Mouse (Mus musculus) bone marrow macrophage, adult 2 months (primary cell): ENCODE measurements around the gene Cox8c. TPM values are rescaled to one million over a fixed set of nuclear protein-coding genes. Genes with fewer than 3 reads are reported as not detected.
A peak's percentile ranks its signal among the peaks of the same experiment; 100 is the strongest.

ENCODE experiments used
- H3K27ac ChIP-seq: 2 replicates; pipeline ENCODE4 v1.5.1; 2012; ENCODE audit warnings: low read depth, low read length; ENCODE audit not compliant: insufficient read depth
- H3K4me1 ChIP-seq: 2 replicates; pipeline ENCODE4 v1.6.1; 2012; ENCODE audit warnings: low read length; ENCODE audit not compliant: control insufficient read depth, insufficient read depth
- H3K4me3 ChIP-seq: 2 replicates; pipeline ENCODE4 v1.5.1; 2012; ENCODE audit warnings: mild to moderate bottlenecking, low read length, moderate library complexity; ENCODE audit not compliant: insufficient read depth
- CTCF ChIP-seq: IDR thresholded peaks from 2 replicates; pipeline ENCODE4 v1.5.1; 2012; ENCODE audit warnings: low read depth, mild to moderate bottlenecking, low read length, moderate library complexity
- POLR2A ChIP-seq: IDR thresholded peaks from 2 replicates; pipeline ENCODE4 v1.6.1; 2012; ENCODE audit warnings: mild to moderate bottlenecking, low read depth, low read length, borderline replicate concordance
- polyA plus RNA-seq: library from polyadenylated mRNA; stranded (reverse); fragments of >200 nt; gene quantifications from 2 replicates; pipeline ENCODE4 v1.2.4, GENCODE M21; 2012; ENCODE audit not compliant: missing spikeins, insufficient read depth, insufficient read length

Cox8c gene
- polyA plus RNA-seq: not detected in 2 replicates

DNA sequence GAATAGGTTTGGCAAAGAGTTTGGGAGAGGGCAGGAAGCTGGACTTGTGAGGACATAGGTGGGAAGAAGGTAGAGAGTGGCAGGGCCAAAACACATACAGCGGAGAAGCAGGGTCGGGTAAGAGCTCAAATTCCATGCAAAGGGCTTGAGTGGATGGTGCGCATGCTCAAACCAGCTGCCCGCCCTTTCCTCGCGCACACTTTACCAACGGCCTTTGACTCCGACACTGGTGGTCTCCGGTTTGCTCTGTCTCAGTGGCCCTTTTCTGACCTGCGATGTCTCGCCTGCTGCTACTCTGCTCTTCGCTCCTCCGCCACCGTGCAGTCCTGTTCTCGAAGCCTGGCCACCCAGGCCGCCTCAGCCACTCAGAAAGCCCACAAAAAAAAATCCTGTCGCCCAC, at the start of gene Cox8c:
TSS of gene Cox8c (plus strand) at position 226 of the 400 bp plus-strand sequence.
- TF ChIP-seq CTCF (no peak), POLR2A (no peak)
- H3K4me1 ChIP-seq: peaks cover 2% of the 10 kb centered on the region; the same call in 1 of the 2 replicates
- H3K4me3 ChIP-seq: no peak within 1 kb of the TSS
- H3K27ac ChIP-seq: no peak within 1 kb of the TSS

DNA sequence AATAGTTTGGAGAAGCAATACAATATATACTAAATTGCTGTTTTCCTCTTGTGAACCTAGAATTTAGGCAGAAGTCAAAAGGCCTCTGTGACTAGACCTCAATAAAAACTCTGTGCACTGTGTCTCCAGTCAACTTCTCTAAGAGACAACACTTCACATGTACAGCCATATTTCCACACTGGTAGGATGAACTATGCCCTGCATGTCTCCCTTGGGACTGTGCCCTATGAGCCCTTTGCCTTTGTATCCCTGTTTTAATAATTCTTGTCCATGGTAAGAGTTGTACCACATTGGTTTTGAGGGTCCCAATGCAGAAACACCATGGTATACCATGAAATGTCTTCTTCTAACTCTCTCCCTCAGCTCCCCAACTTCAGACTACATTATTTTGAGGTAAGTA, 38.3 kb upstream of the Cox8c start:
- no peak overlapping the region for H3K27ac ChIP-seq
- no peaks in the 10 kb centered on the region for H3K4me1 ChIP-seq
- no peak overlapping the region for H3K4me3 ChIP-seq
- TF ChIP-seq POLR2A (no peak), CTCF (no peak)

DNA sequence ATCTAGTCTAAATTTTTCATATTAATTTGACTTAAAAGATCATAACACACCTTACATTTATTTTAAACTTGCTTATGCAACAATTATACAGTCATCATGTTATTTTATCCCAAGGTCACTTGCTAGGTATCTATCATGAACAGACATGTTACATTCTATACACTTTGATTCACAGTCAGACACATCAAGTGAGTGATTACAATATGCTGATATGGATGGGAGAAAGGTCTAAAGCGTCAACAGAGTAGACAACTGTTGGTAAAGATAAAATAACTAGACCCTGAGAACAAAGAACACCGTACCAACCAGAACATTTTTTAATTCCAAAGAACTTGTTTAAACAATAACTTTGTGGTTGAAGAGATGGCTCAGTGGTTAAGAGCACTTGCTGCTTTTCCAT, 29.3 kb upstream of the Cox8c start:
- Histone ChIP-seq H3K4me1 (no peaks in the 10 kb centered on the region), H3K4me3 (no peak overlapping the region), H3K27ac (no peak overlapping the region)
- TF ChIP-seq POLR2A (no peak), CTCF (no peak)

DNA sequence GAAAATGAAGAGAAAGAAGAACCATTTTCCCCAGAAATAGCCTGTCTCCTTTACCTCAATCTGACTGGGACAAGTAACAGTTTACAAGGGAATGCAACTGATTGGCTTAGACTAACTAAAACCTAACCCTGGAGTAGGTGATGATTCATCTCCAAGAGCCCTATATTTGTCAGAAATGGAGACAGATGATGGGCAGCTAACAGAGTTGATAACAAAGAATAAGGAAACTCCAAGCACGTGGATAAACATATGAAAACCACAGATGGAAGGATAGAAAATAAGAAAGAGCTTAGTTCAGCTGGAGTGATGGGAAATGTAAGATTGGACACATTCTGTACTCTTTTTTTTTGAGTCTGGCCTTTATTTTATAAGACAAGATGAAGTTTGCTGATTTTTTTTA, 28.6 kb upstream of the Cox8c start:
- Histone ChIP-seq H3K27ac (no peak overlapping the region), H3K4me3 (no peak overlapping the region), H3K4me1 (no peaks in the 10 kb centered on the region)
- TF ChIP-seq CTCF: no peak
- TF ChIP-seq POLR2A: no peak

DNA sequence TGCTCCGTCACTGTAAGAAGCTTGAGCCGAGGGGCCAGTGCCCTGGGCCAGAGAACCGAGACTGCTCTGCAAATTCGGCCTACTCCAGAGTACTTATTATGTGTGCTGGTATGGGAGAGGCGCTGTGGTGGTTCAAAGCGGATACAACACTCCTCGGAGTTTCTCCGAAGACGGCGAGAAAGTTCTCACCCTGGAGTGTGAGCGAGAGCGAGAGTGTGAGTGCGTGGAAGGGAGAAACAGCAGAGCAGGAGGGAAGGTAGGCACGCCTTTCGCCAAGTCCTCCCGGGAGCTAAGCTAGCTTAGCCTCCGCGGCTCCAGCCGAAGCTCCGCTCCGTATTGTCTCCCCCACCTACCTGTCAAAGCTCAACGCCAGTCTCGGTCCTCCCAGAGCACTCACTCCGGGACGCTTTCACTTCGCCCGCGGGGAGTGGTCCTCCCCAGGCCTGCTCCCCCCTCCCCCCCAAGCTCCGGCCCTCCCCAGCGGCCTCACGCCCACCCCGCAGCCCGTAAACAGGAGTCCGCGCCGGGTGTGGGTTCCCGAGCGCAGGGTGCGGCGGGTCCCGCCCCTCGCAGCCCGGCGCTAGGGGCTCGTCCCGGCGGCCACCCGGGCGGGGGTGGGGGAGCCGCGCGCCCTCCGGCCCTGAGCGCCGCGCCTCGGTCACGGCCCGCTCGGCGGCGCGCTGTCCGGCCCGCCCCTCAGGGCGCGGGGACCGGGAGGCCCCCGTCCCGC, 21.6 kb upstream of the Cox8c start:
- 0 out of 2 replicates have a peak overlapping the region, but pooled peaks have one; percentile 1 for H3K27ac ChIP-seq

DNA sequence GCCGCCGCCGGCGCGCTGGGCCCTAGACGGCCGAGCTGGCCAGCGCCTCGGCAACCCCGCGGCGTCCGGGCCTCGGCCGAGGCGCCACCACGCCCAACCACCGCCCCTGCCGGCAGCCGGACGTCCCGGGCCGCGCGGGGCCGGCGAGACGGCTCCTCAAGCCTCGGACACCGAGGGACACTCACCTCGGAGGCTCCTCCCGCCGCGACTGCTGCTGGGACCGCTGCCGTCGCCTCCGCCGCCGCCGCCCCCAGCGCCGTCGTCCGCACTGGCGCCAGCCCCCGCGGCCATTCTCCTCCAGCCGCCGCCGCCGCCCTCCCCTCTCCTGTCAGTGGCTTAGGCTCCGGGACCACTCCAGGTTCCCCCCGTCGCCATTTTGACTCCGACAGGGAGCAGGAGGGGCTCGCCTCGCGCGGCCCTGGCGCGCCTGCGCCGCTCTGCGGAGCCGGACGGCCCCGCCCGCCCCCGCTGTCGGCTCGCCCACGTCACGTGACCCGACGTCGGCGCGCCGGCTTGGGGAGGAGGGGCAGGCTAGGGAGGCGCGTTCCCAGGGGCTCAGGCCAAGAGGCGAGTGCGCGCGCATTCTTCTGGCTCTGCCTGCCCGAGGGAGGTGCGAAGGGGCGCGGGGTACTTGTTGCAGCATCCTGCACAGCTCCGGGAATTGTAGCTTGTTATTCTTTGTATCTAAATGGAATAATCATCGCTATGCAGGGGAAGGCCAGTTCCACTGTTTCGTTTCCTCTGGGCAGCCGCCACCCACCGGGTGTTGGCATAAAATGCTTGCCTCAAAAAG, 20.9 kb upstream of the Cox8c start, which contains the start of gene Btbd7:
TSS of gene Btbd7 (minus strand) at position 441 of the 793 bp plus-strand sequence.
- H3K27ac ChIP-seq: peak within 1 kb of the TSS; percentile 28; the same call in 1 of the 2 replicates
- peak within 1 kb of the TSS; percentile 94 for H3K4me3 ChIP-seq
- TF ChIP-seq POLR2A (no peak; the same call in 1 of the 2 replicates), CTCF (no peak)
- peaks cover 10% of the 10 kb centered on the region for H3K4me1 ChIP-seq

More for the DNA sequence above, 21.6 kb upstream of the Cox8c start:
- Histone ChIP-seq H3K4me3 (peak overlapping the region; percentile 94), H3K4me1 (peaks cover 10% of the 10 kb centered on the region)
- TF ChIP-seq CTCF: no peak; the same call in 1 of the 2 replicates
- no peak for TF ChIP-seq POLR2A

DNA sequence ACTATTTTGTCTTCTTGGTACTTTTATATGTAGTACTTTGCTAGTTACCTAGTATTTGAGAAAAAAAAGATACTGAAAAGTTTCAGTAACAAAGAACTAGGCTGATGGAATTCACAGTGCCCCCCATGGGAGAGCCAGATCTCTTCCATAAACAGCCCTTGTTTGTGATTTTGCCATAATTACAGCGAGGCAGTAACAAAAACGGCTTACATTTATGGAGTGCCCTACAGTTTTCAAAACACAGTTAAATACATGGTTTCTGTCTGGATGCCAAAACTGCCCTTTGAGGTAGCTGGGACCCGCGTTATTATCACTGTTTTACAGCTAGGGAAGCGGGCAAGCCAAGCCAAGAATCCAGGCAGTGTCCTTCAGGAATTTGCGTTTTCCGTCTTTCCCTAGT, 20.2 kb upstream of the Cox8c start:
- H3K4me3 ChIP-seq: peak overlapping the region; percentile 73; the same call in 1 of the 2 replicates

DNA sequence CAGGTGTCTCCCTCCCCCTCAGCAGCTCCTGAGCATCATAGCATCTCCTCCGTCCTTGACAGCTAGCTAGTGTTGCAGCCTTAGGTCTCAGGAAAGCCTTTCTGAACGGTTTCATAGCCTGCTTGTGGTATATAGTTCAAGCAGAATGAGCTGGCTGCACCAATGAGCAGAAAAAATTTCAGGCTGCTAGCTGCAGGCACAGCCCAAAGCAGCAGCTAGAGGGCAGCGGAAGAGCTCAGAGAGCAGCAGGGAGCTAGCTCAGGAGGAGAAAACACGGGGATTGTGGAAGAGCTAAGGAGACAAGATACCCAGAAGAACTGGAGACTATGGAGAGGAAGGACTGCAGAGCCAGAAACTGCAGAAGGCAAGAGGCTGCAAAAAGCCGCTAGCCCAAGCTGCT, 13.4 kb upstream of the Cox8c start:
- no peaks in the 10 kb centered on the region for H3K4me1 ChIP-seq
- no peak overlapping the region for H3K27ac ChIP-seq
- TF ChIP-seq CTCF (peak; percentile 39; the same call in 1 of the 2 replicates), POLR2A (no peak)
- no peak overlapping the region for H3K4me3 ChIP-seq

More for the DNA sequence above, 20.2 kb upstream of the Cox8c start:
- Histone ChIP-seq H3K4me1 (peaks cover 10% of the 10 kb centered on the region), H3K27ac (no peak overlapping the region)
- TF ChIP-seq CTCF (no peak), POLR2A (no peak)

DNA sequence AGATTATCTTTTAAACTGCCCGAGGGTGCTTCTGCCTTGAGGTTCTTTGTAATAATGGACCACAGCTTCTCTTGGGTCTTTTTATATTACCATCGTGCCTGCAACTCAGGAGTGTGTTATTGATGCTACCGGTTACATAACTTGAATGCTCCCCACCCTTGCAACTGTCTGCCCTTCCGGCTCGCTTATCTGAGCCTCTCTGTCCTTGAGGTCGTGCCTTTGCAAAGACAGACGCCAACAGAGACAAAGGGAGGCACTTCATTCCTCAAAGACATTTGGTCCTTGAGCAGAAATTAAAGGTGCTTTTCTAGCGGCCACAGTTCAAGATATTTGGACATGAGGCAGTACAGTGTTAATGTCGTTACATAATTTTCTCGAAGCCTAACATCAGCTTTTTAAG, 11.8 kb upstream of the Cox8c start:
- H3K4me3 ChIP-seq: no peak overlapping the region
- no peak overlapping the region for H3K27ac ChIP-seq
- TF ChIP-seq POLR2A (no peak), CTCF (no peak)
- H3K4me1 ChIP-seq: no peaks in the 10 kb centered on the region

DNA sequence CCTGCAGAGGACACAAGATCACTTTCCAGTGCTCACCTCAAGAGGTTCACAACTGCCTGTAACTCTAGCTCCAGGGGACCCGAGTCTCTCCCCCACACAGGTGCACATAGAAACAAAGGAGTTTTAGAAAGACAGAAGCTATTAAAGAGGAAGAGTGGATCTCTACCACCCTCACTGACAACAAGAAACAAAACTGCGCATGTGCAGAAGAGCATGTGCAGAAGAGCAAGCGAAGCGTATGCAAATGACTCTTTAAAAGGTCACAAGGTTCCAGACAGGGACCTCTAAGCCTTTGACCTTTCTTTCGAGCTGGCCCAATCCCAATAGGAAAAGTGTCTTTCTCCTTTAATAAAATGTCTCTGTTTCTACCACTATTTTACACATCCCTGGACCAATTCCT, 10.5 kb upstream of the Cox8c start:
- no peak overlapping the region for H3K27ac ChIP-seq
- no peaks in the 10 kb centered on the region for H3K4me1 ChIP-seq
- TF ChIP-seq CTCF (no peak), POLR2A (no peak)
- H3K4me3 ChIP-seq: no peak overlapping the region
